Mouse (Mus musculus) heart, embryonic 14.5 days (tissue): ENCODE measurements at regions not wholly inside any gene's neighbourhood (a gene's known extent, or its start where the extent isn't known, plus 50 kb on each side); places are given as distances from the start of the nearest gene placed in this dataset.

Experiments used
- ATAC-seq: fragments of 200-750 bp; cut with Nextera tagmentation; 2 replicates; pipeline ENCODE4 v1.8.0; 2017; ENCODE audit warnings: low read depth, moderate TSS enrichment; ENCODE audit not compliant: insufficient number of reproducible peaks, insufficient read depth, low FRiP score
- H3K27ac ChIP-seq, 2 experiments: fragments of 200-500 bp in 1 of 2; fragments of 300-500 bp in 1 of 2; sonication (generic) in 1 of 2; replicated peaks in 1 of 2; 2 replicates each; pipeline ENCODE4 v1.5.1; 2012 to 2014; ENCODE audit warnings: low read depth in 2 of 2, low read length in 2 of 2, control low read depth in 1 of 2, mild to moderate bottlenecking in 1 of 2, mixed read lengths in 1 of 2; ENCODE audit not compliant: control insufficient read depth in 1 of 2, insufficient read depth in 1 of 2
- H3K27me3 ChIP-seq: fragments of 300-500 bp; sonication (generic); 2 replicates; pipeline ENCODE4 v1.6.1; 2014; ENCODE audit warnings: mild to moderate bottlenecking, low read length, control low read depth; ENCODE audit not compliant: control insufficient read depth, insufficient read depth
- H3K36me3 ChIP-seq: fragments of 300-500 bp; sonication (generic); 2 replicates; pipeline ENCODE4 v1.6.1; 2014; ENCODE audit warnings: mild to moderate bottlenecking, control low read depth, low read length, mixed read lengths; ENCODE audit not compliant: control insufficient read depth, insufficient read depth
- H3K4me1 ChIP-seq, 2 experiments: fragments of 200-500 bp in 1 of 2; fragments of 300-500 bp in 1 of 2; sonication (generic) in 1 of 2; 2 replicates each; pipeline ENCODE4 v1.6.1; 2012 to 2014; ENCODE audit warnings: low read length in 2 of 2, control low read depth in 1 of 2, mixed read lengths in 1 of 2; ENCODE audit not compliant: control insufficient read depth in 2 of 2, insufficient read depth in 2 of 2
- H3K4me2 ChIP-seq: fragments of 300-500 bp; sonication (generic); 2 replicates; pipeline ENCODE4 v1.6.1; 2014; ENCODE audit warnings: mild to moderate bottlenecking, low read length
- H3K4me3 ChIP-seq, 2 experiments: fragments of 200-500 bp in 1 of 2; fragments of 300-500 bp in 1 of 2; sonication (generic) in 1 of 2; 2 replicates each; pipeline ENCODE4 v1.5.1; 2012 to 2014; ENCODE audit warnings: low read length in 2 of 2, mild to moderate bottlenecking in 2 of 2, control low read depth in 1 of 2, low read depth in 1 of 2, moderate library complexity in 1 of 2; ENCODE audit not compliant: control insufficient read depth in 1 of 2, insufficient read depth in 1 of 2
- H3K9ac ChIP-seq: fragments of 300-500 bp; sonication (generic); 2 replicates; pipeline ENCODE4 v1.6.1; 2014; ENCODE audit warnings: mild to moderate bottlenecking, low read length
- H3K9me3 ChIP-seq: fragments of 300-500 bp; sonication (generic); 2 replicates; pipeline ENCODE4 v1.6.1; 2016; ENCODE audit warnings: low read length, control low read depth; ENCODE audit not compliant: control insufficient read depth
- WGBS: fragments of 180-500 bp; shearing (Covaris S2); extraction: QIAGEN DNeasy Blood & Tissue Kit; methylation state at CpG from one replicate; pipeline ENCODE4 v1.1.7; 2014; 5-methylcytosine and 5-hydroxymethylcytosine counted together

DNA sequence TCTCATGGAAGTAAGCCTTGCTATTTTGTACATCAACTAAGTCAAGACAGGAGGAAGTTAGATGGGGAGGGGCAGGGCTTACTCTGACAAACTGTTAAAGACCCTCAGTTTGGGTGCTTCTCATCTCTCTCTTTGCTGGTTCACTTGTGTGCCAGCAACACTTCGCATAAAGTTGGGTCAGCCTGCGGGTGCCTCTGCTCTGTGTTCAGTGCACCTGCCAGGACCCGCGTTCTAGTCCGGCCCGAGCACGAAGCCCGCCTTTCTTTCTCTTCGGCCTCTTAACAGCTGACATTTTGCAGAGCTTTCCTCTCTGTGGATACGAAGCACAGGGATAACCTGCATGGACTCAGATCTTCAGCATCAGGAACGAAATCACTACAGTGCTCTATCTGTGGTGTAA is 227.1 kb upstream of the Nfe2l3 start:
- Histone ChIP-seq H3K4me2 (no peak overlapping the region), H3K27me3 (peaks cover 17% of the 10 kb centered on the region), H3K27ac (no peak overlapping the region), H3K9ac (no peak overlapping the region), H3K36me3 (no peaks in the 10 kb centered on the region), H3K4me3 (no peak overlapping the region), H3K9me3 (no peaks in the 10 kb centered on the region), H3K4me1 (peaks cover 4 to 10% of the 10 kb centered on the region in 2 experiments; a peak in 2 of 4 replicates)
- WGBS, result 62% methylated on average over 11 of the region's 11 CpGs
- no peak for ATAC-seq

DNA sequence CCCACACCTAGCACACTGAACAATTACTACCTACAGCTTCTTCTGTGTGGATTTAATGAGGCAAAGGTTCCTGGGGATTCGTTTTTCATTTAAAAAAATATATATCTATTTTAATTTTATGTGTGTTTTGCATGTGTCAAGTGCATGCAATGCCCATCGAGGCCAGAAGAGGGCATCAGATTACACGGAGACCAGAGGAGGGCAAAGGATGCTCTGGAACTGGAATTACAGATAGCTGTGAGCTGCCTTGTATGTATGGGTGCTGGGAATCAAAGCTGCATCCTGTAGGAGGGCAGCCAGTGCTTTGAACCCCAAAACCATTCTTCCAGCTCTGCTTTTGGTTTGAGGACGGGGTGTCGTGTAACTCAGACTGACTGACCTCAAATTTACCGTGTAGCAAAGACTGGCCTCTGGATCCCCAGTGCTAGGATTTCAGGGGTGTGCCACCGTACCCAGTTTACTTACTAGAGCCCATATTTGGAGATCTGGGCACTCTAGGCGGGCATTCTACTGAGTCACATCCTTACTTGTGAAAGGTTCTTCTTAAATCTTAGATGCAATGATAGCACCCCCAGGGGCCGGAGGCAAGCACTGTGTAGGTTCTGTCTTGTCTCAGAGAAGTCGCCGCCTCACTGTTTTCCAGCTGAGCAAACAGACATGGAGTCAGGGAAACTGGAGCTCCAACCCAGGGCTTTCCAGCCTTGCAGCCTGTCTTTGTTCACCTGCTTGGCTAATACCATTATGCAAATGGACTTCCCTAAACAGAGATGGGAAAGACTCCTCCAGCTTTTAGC is 225.6 kb upstream of the Nfe2l3 start:
- Histone ChIP-seq H3K27ac (no peak overlapping the region), H3K36me3 (no peaks in the 10 kb centered on the region), H3K27me3 (peaks cover 17% of the 10 kb centered on the region), H3K4me2 (peak overlapping the region; percentile 62), H3K4me1 (peaks cover 12 to 20% of the 10 kb centered on the region in 2 experiments), H3K9me3 (no peaks in the 10 kb centered on the region), H3K9ac (peak overlapping the region; percentile 40; the same call in 1 of the 2 replicates), H3K4me3 (0 out of 4 replicates have a peak overlapping the region, but pooled peaks of 1 of the 2 experiments have one; percentile 15)
- no peak for ATAC-seq
- 13% methylated on average over 11 of the region's 11 CpGs for WGBS

GRCm38 (mm10) chr6:51207587-51208361 is 224.7 kb upstream of the Nfe2l3 start:
- H3K36me3 ChIP-seq, result no peaks in the 10 kb centered on the region
- H3K9ac ChIP-seq, result peak overlapping the region; percentile 40
- H3K27me3 ChIP-seq, result peaks cover 15% of the 10 kb centered on the region
- 2% methylated on average over 21 of the region's 21 CpGs for WGBS
- H3K27ac ChIP-seq, result no peak overlapping the region
- peak overlapping the region; percentile 5 to 15; a peak in 2 of 4 replicates for H3K4me3 ChIP-seq
- H3K4me2 ChIP-seq, result peak overlapping the region; percentile 62
- ATAC-seq, result no peak; the same call in 1 of the 2 replicates
- H3K9me3 ChIP-seq, result no peaks in the 10 kb centered on the region
- H3K4me1 ChIP-seq, result peaks cover 13 to 22% of the 10 kb centered on the region in 2 experiments

- no peak for ATAC-seq
- H3K4me1 ChIP-seq, result peaks cover 13 to 22% of the 10 kb centered on the region in 2 experiments
- no peaks in the 10 kb centered on the region for H3K36me3 ChIP-seq
- no peak overlapping the region for H3K9ac ChIP-seq
- no peaks in the 10 kb centered on the region for H3K9me3 ChIP-seq
- H3K27me3 ChIP-seq, result peaks cover 12% of the 10 kb centered on the region
- no peak overlapping the region for H3K4me3 ChIP-seq
- H3K27ac ChIP-seq, result no peak overlapping the region
- 3% methylated on average over 6 of the region's 6 CpGs for WGBS
- no peak overlapping the region for H3K4me2 ChIP-seq
Observed at GRCm38 (mm10) chr6:51208660-51209396, 223.6 kb upstream of the Nfe2l3 start.

- H3K27ac ChIP-seq, result peak overlapping the region; percentile 21 to 71
- WGBS, result 1% methylated on average over 7 of the region's 7 CpGs
- H3K9ac ChIP-seq, result peak overlapping the region; percentile 28
- no peaks in the 10 kb centered on the region for H3K36me3 ChIP-seq
- H3K4me3 ChIP-seq, result no peak overlapping the region
- H3K9me3 ChIP-seq, result no peaks in the 10 kb centered on the region
- ATAC-seq, result no peak
- H3K4me2 ChIP-seq, result peak overlapping the region; percentile 49
- H3K4me1 ChIP-seq, result peaks cover 20 to 34% of the 10 kb centered on the region in 2 experiments
- H3K27me3 ChIP-seq, result peaks cover 12% of the 10 kb centered on the region
Observed at GRCm38 (mm10) chr6:51211418-51211817, 221.1 kb upstream of the Nfe2l3 start.

DNA sequence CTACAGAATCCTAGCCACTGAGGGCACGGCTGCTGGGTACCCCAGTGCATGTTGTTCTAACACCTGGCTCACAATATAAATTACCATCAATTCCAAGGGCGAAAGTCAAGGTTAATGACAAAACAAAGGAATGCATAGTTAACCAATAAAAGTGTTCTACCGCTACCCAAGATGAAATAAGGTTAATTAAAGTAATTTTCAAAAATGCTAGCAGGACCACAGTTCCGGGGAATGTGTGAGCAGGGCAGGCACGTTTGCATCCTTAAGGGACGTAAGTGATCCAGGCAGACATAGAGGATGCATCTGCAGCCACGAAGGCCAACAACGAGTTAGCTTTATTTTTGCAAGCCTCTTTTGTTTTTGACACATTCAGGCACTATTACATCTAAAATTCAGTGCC is 220.3 kb upstream of the Nfe2l3 start:
- ATAC-seq, result no peak
- 89% methylated on average over 8 of the region's 8 CpGs for WGBS
- 0 out of 4 replicates have a peak overlapping the region, but pooled peaks of 1 of the 2 experiments have one; percentile 21 for H3K27ac ChIP-seq
- no peaks in the 10 kb centered on the region for H3K9me3 ChIP-seq
- peaks cover 22 to 38% of the 10 kb centered on the region in 2 experiments for H3K4me1 ChIP-seq
- peak overlapping the region; percentile 5; the same call in 1 of the 2 replicates for H3K9ac ChIP-seq
- no peak overlapping the region for H3K4me2 ChIP-seq
- peaks cover 7% of the 10 kb centered on the region for H3K27me3 ChIP-seq
- no peak overlapping the region for H3K4me3 ChIP-seq
- H3K36me3 ChIP-seq, result no peaks in the 10 kb centered on the region

DNA sequence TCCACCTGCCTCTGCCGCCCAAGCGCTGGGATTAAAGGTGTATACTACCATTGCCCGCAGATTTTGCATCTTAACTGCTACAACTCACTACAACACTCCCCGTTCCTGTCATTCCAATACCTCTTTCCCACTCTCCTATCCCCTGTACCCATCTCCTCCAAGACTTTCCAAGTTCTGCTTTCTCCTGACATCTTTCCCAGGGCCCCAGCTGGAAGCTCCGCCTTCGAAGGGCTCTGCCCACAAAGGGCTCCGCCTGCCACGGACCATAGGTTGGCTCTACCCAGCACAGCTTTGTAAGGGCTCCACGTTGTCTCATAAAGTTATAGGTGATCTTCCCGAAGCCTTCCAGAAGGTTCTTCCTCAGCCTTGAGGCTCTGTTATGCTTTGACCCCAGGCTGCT is 217.1 kb upstream of the Nfe2l3 start:
- ATAC-seq, result no peak
- 83% methylated on average over 10 of the region's 10 CpGs for WGBS

More for the DNA sequence above, 217.1 kb upstream of the Nfe2l3 start:
- Histone ChIP-seq H3K4me1 (peaks cover 18 to 29% of the 10 kb centered on the region in 2 experiments), H3K4me2 (no peak overlapping the region), H3K9me3 (no peaks in the 10 kb centered on the region), H3K4me3 (no peak overlapping the region), H3K27ac (peak overlapping the region; percentile 18 to 82), H3K36me3 (no peaks in the 10 kb centered on the region), H3K9ac (no peak overlapping the region), H3K27me3 (no peaks in the 10 kb centered on the region)
